8 mouse cellular contexts compared by ENCODE assay signal in the genomic region with DNA sequence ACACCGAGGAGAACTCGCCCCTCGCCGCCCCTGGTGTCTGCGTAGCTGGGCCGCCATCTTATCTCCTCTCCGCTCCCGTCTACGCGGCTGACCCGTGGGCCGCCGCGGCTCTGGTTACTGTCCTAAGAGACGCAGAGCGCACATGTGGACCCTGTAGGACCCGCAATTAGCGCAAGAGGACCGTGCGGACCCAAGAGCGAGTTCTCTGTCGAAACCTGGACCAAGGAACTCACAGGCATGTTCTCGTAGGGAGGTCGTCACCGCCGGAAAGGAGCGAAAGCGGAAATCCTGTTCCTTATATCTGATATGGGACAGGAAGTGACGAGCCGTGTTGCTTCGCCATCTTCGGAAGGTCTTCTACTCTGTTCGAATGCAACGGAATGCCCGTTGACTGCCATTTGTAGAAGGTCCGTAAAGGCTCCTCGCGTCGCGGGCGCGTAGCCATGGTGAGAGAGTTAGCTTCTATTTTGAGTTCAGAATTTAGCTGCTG. TPM values are rescaled to one million over a fixed set of nuclear protein-coding genes. Genes with fewer than 3 reads are reported as not detected.
DNase-seq lines count a peak whose midpoint lies in the region; ATAC-seq lines count a peak whose summit lies in the region.

Rps27 (minus strand) TSS at position 275 of the 490 bp plus-strand sequence.
Rab13 (plus strand) TSS at position 319 of the 490 bp plus-strand sequence.

- peak; percentile 97 for DNase-seq in NIH3T3 (ENCODE audit: low read depth)
- DNase-seq in cerebellum, postnatal 10 days: peak; percentile 90 to 91
- peak; percentile 87 to 88 for DNase-seq in frontal cortex, postnatal 10 days (ENCODE audit: low spot score in 2 of 2)
- peak; percentile 77 to 86 for DNase-seq in layer of hippocampus, postnatal 25 days (ENCODE audit: extremely low spot score in 1 of 2, low spot score in 1 of 2)
- DNase-seq in lung, postnatal 25 days (ENCODE audit: low spot score): peak; percentile 96
- DNase-seq in retina, embryonic 14.5 days (ENCODE audit: low spot score): peak; percentile 97
- peak; percentile 81 for DNase-seq in thymus, postnatal 4 days

- ATAC-seq in hindbrain, embryonic 13.5 days (ENCODE audit: low FRiP score): peak; percentile 95

- H3K27ac ChIP-seq in hindbrain, embryonic 13.5 days: peak within 1 kb of the TSS; percentile 92

- peak within 1 kb of the TSS; percentile 86 for H3K4me3 ChIP-seq in hindbrain, embryonic 13.5 days

- WGBS in hindbrain, embryonic 13.5 days: under 1% methylated on average over 42 of the region's 42 CpGs

- H3K4me2 ChIP-seq in hindbrain, embryonic 13.5 days: peak within 1 kb of the TSS; percentile 95

- H3K4me1 ChIP-seq in hindbrain, embryonic 13.5 days (replicated peaks): peaks cover 29% of the 10 kb centered on the region

- H3K9me3 ChIP-seq in hindbrain, embryonic 13.5 days: no peaks in the 10 kb centered on the region

- H3K36me3 ChIP-seq in hindbrain, embryonic 13.5 days: peaks cover 41% of the 10 kb centered on the region

- no peaks in the 10 kb centered on the region for H3K27me3 ChIP-seq in hindbrain, embryonic 13.5 days

- peak within 1 kb of the TSS; percentile 91 for H3K9ac ChIP-seq in hindbrain, embryonic 13.5 days

RNA-seq across cellular contexts. Expression of gene Rps27, which starts in this region (rescaled TPM):
- polyA plus RNA-seq in hindbrain, embryonic 13.5 days (2015; fragmentation: Nextera tagmentation; extraction: Ambion mirVana): 1,053 and 1,153 TPM in 2 replicates
- total RNA-seq in layer of hippocampus, postnatal 25 days (2021): 100 to 1,000 TPM; 806 to 871 TPM

RNA-seq across cellular contexts. Expression of gene Rab13, which starts in this region (rescaled TPM):
- 28.9 and 29.8 TPM in 2 replicates for polyA plus RNA-seq in hindbrain, embryonic 13.5 days (2015; fragmentation: Nextera tagmentation; extraction: Ambion mirVana)
- 1 to 10 TPM; 7.5 to 8.9 TPM for total RNA-seq in layer of hippocampus, postnatal 25 days (2021)

Comparison
In these comparisons a context has a peak if more than half of its experiments do, and no peak if none do; other contexts are left out.
1. Peak in every context shown above with its lines: DNase-seq, ATAC-seq, H3K4me3 ChIP-seq and H3K27ac ChIP-seq.